Mouse (Mus musculus) hindbrain, embryonic 10.5 days (tissue): ENCODE results near the gene Paqr9. TPM values are rescaled to one million over a fixed set of nuclear protein-coding genes. Genes with fewer than 3 reads are reported as not detected.

ENCODE experiments used
- DNase-seq: peaks from one replicate; pipeline ENCODE4 v3.0.0-alpha.2; 2017; ENCODE audit warnings: low spot score
- H3K27ac ChIP-seq: fragments of 300-500 bp; sonication (generic); 2 replicates; pipeline ENCODE4 v1.5.1; 2016; ENCODE audit warnings: mild to moderate bottlenecking, moderate library complexity
- H3K27me3 ChIP-seq: fragments of 300-500 bp; sonication (generic); 2 replicates; pipeline ENCODE4 v1.6.1; 2016; ENCODE audit warnings: mild to moderate bottlenecking; ENCODE audit not compliant: poor library complexity, insufficient read depth, severe bottlenecking
- H3K36me3 ChIP-seq: fragments of 300-500 bp; sonication (generic); 2 replicates; pipeline ENCODE4 v1.6.1; 2016; ENCODE audit warnings: mild to moderate bottlenecking, moderate library complexity
- H3K4me1 ChIP-seq: fragments of 300-500 bp; sonication (generic); replicated peaks from 2 replicates; pipeline ENCODE4 v1.6.1; 2016; ENCODE audit warnings: mild to moderate bottlenecking
- H3K4me3 ChIP-seq: fragments of 300-500 bp; sonication (generic); 2 replicates; pipeline ENCODE4 v1.5.1; 2016; ENCODE audit warnings: mild to moderate bottlenecking, moderate library complexity
- H3K9me3 ChIP-seq: fragments of 300-500 bp; sonication (generic); 2 replicates; pipeline ENCODE4 v1.6.1; 2016; ENCODE audit warnings: mild to moderate bottlenecking, moderate library complexity
- WGBS: fragments of 180-500 bp; shearing (Covaris S2); methylation state at CpG from one replicate; pipeline ENCODE4 v1.1.7; 2016; 5-methylcytosine and 5-hydroxymethylcytosine counted together
- polyA plus RNA-seq: library from polyadenylated mRNA; unstranded; fragments of >200 nt; fragmentation: Nextera tagmentation; extraction: Ambion mirVana; gene quantifications from 2 replicates; pipeline ENCODE4 v1.2.1, GENCODE M21; 2016

Gene Paqr9
- polyA plus RNA-seq, 1 experiment from 2014 or later, result 0.18 TPM

- H3K9me3 ChIP-seq, result no peaks in the 10 kb centered on the region
- DNase-seq, result no peak
- no peaks in the 10 kb centered on the region for H3K36me3 ChIP-seq
- no peaks in the 10 kb centered on the region; the same call in 1 of the 2 replicates for H3K4me1 ChIP-seq
- no peaks in the 10 kb centered on the region for H3K27me3 ChIP-seq
- WGBS, result 86% methylated on average over 4 of the region's 4 CpGs
- H3K27ac ChIP-seq, result no peak overlapping the region
- no peak overlapping the region for H3K4me3 ChIP-seq
Measured at GRCm38 (mm10) chr9:95570604-95571003, 11.1 kb downstream of the Paqr9 start.

- Histone ChIP-seq H3K4me3 (no peak overlapping the region), H3K27me3 (no peaks in the 10 kb centered on the region), H3K27ac (no peak overlapping the region), H3K4me1 (no peaks in the 10 kb centered on the region; the same call in 1 of the 2 replicates), H3K36me3 (no peaks in the 10 kb centered on the region), H3K9me3 (no peaks in the 10 kb centered on the region)
- 83% methylated on average over 4 of the region's 4 CpGs for WGBS
- no peak for DNase-seq
Measured at GRCm38 (mm10) chr9:95571494-95571893, 12.0 kb downstream of the Paqr9 start.

- H3K27me3 ChIP-seq, result no peaks in the 10 kb centered on the region
- H3K4me1 ChIP-seq, result no peaks in the 10 kb centered on the region
- no peak overlapping the region for H3K27ac ChIP-seq
- no peaks in the 10 kb centered on the region for H3K9me3 ChIP-seq
- H3K4me3 ChIP-seq, result no peak overlapping the region
- no peak for DNase-seq
- 75% methylated on average over 5 of the region's 5 CpGs for WGBS
- H3K36me3 ChIP-seq, result no peaks in the 10 kb centered on the region
Measured at GRCm38 (mm10) chr9:95572558-95572957, 13.1 kb downstream of the Paqr9 start.

- H3K27ac ChIP-seq, result no peak overlapping the region
- no peak overlapping the region for H3K4me3 ChIP-seq
- DNase-seq, result no peak
- no peaks in the 10 kb centered on the region for H3K36me3 ChIP-seq
- no peaks in the 10 kb centered on the region for H3K4me1 ChIP-seq
- no peaks in the 10 kb centered on the region for H3K27me3 ChIP-seq
- H3K9me3 ChIP-seq, result no peaks in the 10 kb centered on the region
- WGBS, result 86% methylated on average over 4 of the region's 4 CpGs
Measured at GRCm38 (mm10) chr9:95574116-95574515, 14.7 kb downstream of the Paqr9 start.

GRCm38 (mm10) chr9:95577502-95577901 lies 18.0 kb downstream of the Paqr9 start:
- H3K36me3 ChIP-seq, result no peaks in the 10 kb centered on the region
- 91% methylated on average over 6 of the region's 6 CpGs for WGBS
- no peak overlapping the region for H3K4me3 ChIP-seq

GRCm38 (mm10) chr9:95578366-95578895 lies 19.0 kb downstream of the Paqr9 start:
- Histone ChIP-seq H3K36me3 (no peaks in the 10 kb centered on the region), H3K4me3 (no peak overlapping the region), H3K27me3 (peaks cover 28% of the 10 kb centered on the region), H3K27ac (no peak overlapping the region), H3K4me1 (peaks cover 15% of the 10 kb centered on the region), H3K9me3 (no peaks in the 10 kb centered on the region)
- DNase-seq, result no peak
- 91% methylated on average over 5 of the region's 5 CpGs for WGBS

More at GRCm38 (mm10) chr9:95577502-95577901, 18.0 kb downstream of the Paqr9 start:
- DNase-seq, result no peak
- Histone ChIP-seq H3K9me3 (no peaks in the 10 kb centered on the region), H3K27me3 (peaks cover 18% of the 10 kb centered on the region), H3K27ac (no peak overlapping the region), H3K4me1 (peaks cover 14% of the 10 kb centered on the region)

GRCm38 (mm10) chr9:95581021-95581757 lies 21.7 kb downstream of the Paqr9 start:
- peaks cover 15% of the 10 kb centered on the region for H3K4me1 ChIP-seq
- WGBS, result 55% methylated on average over 16 of the region's 16 CpGs
- 0 out of 2 replicates have a peak, but pooled peaks cover 3% of the 10 kb centered on the region for H3K9me3 ChIP-seq
- H3K4me3 ChIP-seq, result no peak overlapping the region
- DNase-seq, result no peak
- H3K27me3 ChIP-seq, result peaks cover 31% of the 10 kb centered on the region
- no peak overlapping the region for H3K27ac ChIP-seq
- no peaks in the 10 kb centered on the region for H3K36me3 ChIP-seq

- Histone ChIP-seq H3K27me3 (peaks cover 31% of the 10 kb centered on the region), H3K4me3 (peak overlapping the region; percentile 45), H3K9me3 (0 out of 2 replicates have a peak, but pooled peaks cover 3% of the 10 kb centered on the region), H3K4me1 (peaks cover 15% of the 10 kb centered on the region), H3K36me3 (no peaks in the 10 kb centered on the region), H3K27ac (no peak overlapping the region)
- peak; percentile 28 for DNase-seq
- whole genome bisulfite sequencing, result 13% methylated on average over 20 of the region's 20 CpGs
Measured at GRCm38 (mm10) chr9:95581758-95582515, 22.5 kb downstream of the Paqr9 start.

- 24% methylated on average over 8 of the region's 8 CpGs for WGBS
- H3K27me3 ChIP-seq, result peaks cover 31% of the 10 kb centered on the region
- no peaks in the 10 kb centered on the region for H3K36me3 ChIP-seq
- DNase-seq, result no peak
- 0 out of 2 replicates have a peak, but pooled peaks cover 3% of the 10 kb centered on the region for H3K9me3 ChIP-seq
- no peak overlapping the region for H3K27ac ChIP-seq
- H3K4me3 ChIP-seq, result peak overlapping the region; percentile 45
- peaks cover 15% of the 10 kb centered on the region for H3K4me1 ChIP-seq
Measured at GRCm38 (mm10) chr9:95582555-95582954, 23.1 kb downstream of the Paqr9 start.

GRCm38 (mm10) chr9:95586046-95586445 lies 26.6 kb downstream of the Paqr9 start:
- Histone ChIP-seq H3K27me3 (peaks cover 27% of the 10 kb centered on the region), H3K4me1 (peaks cover 14% of the 10 kb centered on the region), H3K27ac (no peak overlapping the region), H3K36me3 (no peaks in the 10 kb centered on the region), H3K9me3 (0 out of 2 replicates have a peak, but pooled peaks cover 3% of the 10 kb centered on the region), H3K4me3 (no peak overlapping the region)
- WGBS, result 81% methylated on average over 5 of the region's 5 CpGs
- DNase-seq, result no peak

- no peak for DNase-seq
- no peaks in the 10 kb centered on the region for H3K4me1 ChIP-seq
- peaks cover 7% of the 10 kb centered on the region for H3K27me3 ChIP-seq
- WGBS, result 87% methylated on average over 7 of the region's 7 CpGs
- no peak overlapping the region for H3K4me3 ChIP-seq
- no peak overlapping the region for H3K27ac ChIP-seq
- H3K9me3 ChIP-seq, result 0 out of 2 replicates have a peak, but pooled peaks cover 3% of the 10 kb centered on the region
- no peaks in the 10 kb centered on the region for H3K36me3 ChIP-seq
Measured at GRCm38 (mm10) chr9:95588070-95588469, 28.6 kb downstream of the Paqr9 start.

GRCm38 (mm10) chr9:95594291-95594690 lies 34.8 kb downstream of the Paqr9 start:
- Histone ChIP-seq H3K4me3 (no peak overlapping the region), H3K27ac (no peak overlapping the region), H3K4me1 (0 out of 2 replicates have a peak, but pooled peaks cover 4% of the 10 kb centered on the region), H3K27me3 (0 out of 2 replicates have a peak, but pooled peaks cover 3% of the 10 kb centered on the region), H3K9me3 (no peaks in the 10 kb centered on the region), H3K36me3 (no peaks in the 10 kb centered on the region)
- WGBS, result 86% methylated on average over 4 of the region's 4 CpGs
- no peak for DNase-seq
